Mouse (Mus musculus): ENCODE results near the gene Cpped1. TPM values are rescaled to one million over a fixed set of nuclear protein-coding genes. Genes with fewer than 3 reads are reported as not detected.
A peak's percentile ranks its signal among the peaks of the same experiment; 100 is the strongest.

Cpped1 gene
- polyA plus RNA-seq, 1 experiment from 2014 or later, result 16.7 TPM

- Histone ChIP-seq H3K9me3 (ENCODE audit: control insufficient read depth, low read length) (no peaks in the 10 kb centered on the region), H3K4me2 (no peak overlapping the region), H3K27ac (ENCODE audit: low read depth, low read length) (no peak overlapping the region), H3K4me1 (ENCODE audit: control insufficient read depth, insufficient read depth, low read length) (no peaks in the 10 kb centered on the region), H3K27me3 (ENCODE audit: control insufficient read depth, insufficient read depth, low read length) (no peaks in the 10 kb centered on the region), H3K4me3 (ENCODE audit: low read depth, low read length) (no peak overlapping the region), H3K9ac (ENCODE audit: low read length) (no peak overlapping the region), H3K36me3 (ENCODE audit: control insufficient read depth, insufficient read depth, low read length) (no peaks in the 10 kb centered on the region)
- ATAC-seq (ENCODE audit: low FRiP score), result no peak
- 88% methylated on average over 7 of the region's 7 CpGs for WGBS
- no peak for DNase-seq (ENCODE audit: low spot score, missing footprints)
Observed at GRCm38 (mm10) chr16:11820791-11821190, 88.5 kb downstream of the Cpped1 start.

- H3K27me3 ChIP-seq (ENCODE audit: control insufficient read depth, insufficient read depth, low read length), result no peaks in the 10 kb centered on the region
- no peaks in the 10 kb centered on the region for H3K4me1 ChIP-seq (ENCODE audit: control insufficient read depth, insufficient read depth, low read length)
- no peak overlapping the region for H3K4me2 ChIP-seq
- H3K4me3 ChIP-seq (ENCODE audit: low read depth, low read length), result no peak overlapping the region
- H3K9me3 ChIP-seq (ENCODE audit: control insufficient read depth, low read length), result no peaks in the 10 kb centered on the region
- no peaks in the 10 kb centered on the region for H3K36me3 ChIP-seq (ENCODE audit: control insufficient read depth, insufficient read depth, low read length)
- WGBS, result 81% methylated on average over 10 of the region's 10 CpGs
- DNase-seq (ENCODE audit: low spot score, missing footprints) (no peak), ATAC-seq (ENCODE audit: low FRiP score) (no peak)
- no peak overlapping the region for H3K9ac ChIP-seq (ENCODE audit: low read length)
- H3K27ac ChIP-seq (ENCODE audit: low read depth, low read length), result no peak overlapping the region
Observed at GRCm38 (mm10) chr16:11814935-11815650, 94.2 kb downstream of the Cpped1 start.

DNA sequence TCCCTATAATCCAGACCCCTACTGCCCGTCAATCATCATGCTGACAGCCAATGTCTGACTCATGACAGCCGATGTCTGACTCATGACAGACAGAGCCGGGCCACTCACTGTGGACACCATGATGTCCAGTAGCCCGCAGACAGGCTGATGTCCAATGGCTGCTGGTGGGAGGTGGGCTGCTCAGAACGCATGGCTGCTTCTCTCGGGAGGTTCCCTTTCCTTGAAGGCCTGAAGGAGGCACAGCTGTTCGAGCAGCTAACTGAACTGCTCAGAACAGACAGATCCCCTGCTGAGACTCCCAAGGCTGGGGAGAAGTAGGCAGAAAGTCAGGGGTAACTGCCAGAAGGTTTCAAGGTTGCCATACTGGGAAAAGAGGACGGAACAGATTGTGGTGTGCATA, 97.1 kb downstream of the Cpped1 start:
- Histone ChIP-seq H3K27me3 (ENCODE audit: control insufficient read depth, insufficient read depth, low read length) (no peaks in the 10 kb centered on the region), H3K9me3 (ENCODE audit: control insufficient read depth, low read length) (no peaks in the 10 kb centered on the region), H3K4me1 (ENCODE audit: control insufficient read depth, insufficient read depth, low read length) (no peaks in the 10 kb centered on the region), H3K4me2 (no peak overlapping the region), H3K4me3 (ENCODE audit: low read depth, low read length) (no peak overlapping the region), H3K9ac (ENCODE audit: low read length) (no peak overlapping the region), H3K36me3 (ENCODE audit: control insufficient read depth, insufficient read depth, low read length) (no peaks in the 10 kb centered on the region), H3K27ac (ENCODE audit: low read depth, low read length) (no peak overlapping the region)
- 72% methylated on average over 8 of the region's 8 CpGs for WGBS
- ATAC-seq (ENCODE audit: low FRiP score) (no peak), DNase-seq (ENCODE audit: low spot score, missing footprints) (no peak)

- DNase-seq (ENCODE audit: low spot score, missing footprints) (no peak), ATAC-seq (ENCODE audit: low FRiP score) (no peak)
- Histone ChIP-seq H3K4me1 (ENCODE audit: control insufficient read depth, insufficient read depth, low read length) (no peaks in the 10 kb centered on the region), H3K9me3 (ENCODE audit: control insufficient read depth, low read length) (no peaks in the 10 kb centered on the region), H3K36me3 (ENCODE audit: control insufficient read depth, insufficient read depth, low read length) (no peaks in the 10 kb centered on the region), H3K27me3 (ENCODE audit: control insufficient read depth, insufficient read depth, low read length) (no peaks in the 10 kb centered on the region), H3K27ac (ENCODE audit: low read depth, low read length) (no peak overlapping the region), H3K4me2 (no peak overlapping the region), H3K9ac (ENCODE audit: low read length) (no peak overlapping the region), H3K4me3 (ENCODE audit: low read depth, low read length) (no peak overlapping the region)
- 46% methylated on average over 8 of the region's 8 CpGs for WGBS
Observed at GRCm38 (mm10) chr16:11809615-11810014, 99.6 kb downstream of the Cpped1 start.

DNA sequence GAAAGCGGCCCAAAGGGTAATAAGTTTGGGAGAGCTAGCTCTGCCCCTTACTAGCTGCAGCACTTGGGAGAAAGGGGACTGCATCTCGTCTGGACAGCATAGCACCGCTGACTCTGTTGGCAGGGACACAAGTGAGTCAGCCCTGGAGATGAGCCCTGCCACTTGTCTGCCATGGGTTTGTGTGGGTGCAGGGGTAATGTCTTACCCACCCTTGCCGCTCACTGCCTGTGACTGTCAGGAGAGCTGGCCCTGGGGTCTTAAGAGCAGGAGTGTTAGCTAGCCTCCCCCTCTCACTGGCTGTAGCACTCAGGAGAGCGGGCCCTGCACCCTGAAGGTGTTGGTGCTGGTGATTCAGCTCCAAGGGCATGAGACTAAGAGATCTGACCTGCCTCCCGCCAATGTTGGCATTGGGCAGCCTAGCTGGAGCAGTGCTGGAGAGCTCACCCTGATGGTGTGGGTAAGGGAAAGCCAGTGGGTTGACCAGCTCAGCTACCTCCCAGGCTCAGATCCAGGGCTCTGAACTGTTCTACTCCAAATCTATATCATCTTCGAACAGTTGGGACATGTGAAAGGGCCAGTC, 107.2 kb downstream of the Cpped1 start:
- H3K27me3 ChIP-seq (ENCODE audit: control insufficient read depth, insufficient read depth, low read length), result no peaks in the 10 kb centered on the region
- H3K4me2 ChIP-seq, result no peak overlapping the region
- ATAC-seq (ENCODE audit: low FRiP score) (no peak), DNase-seq (ENCODE audit: low spot score, missing footprints) (peak; percentile 28)
- no peak overlapping the region for H3K9ac ChIP-seq (ENCODE audit: low read length)
- no peaks in the 10 kb centered on the region for H3K4me1 ChIP-seq (ENCODE audit: control insufficient read depth, insufficient read depth, low read length)
- no peaks in the 10 kb centered on the region for H3K36me3 ChIP-seq (ENCODE audit: control insufficient read depth, insufficient read depth, low read length)
- H3K4me3 ChIP-seq (ENCODE audit: low read depth, low read length), result no peak overlapping the region
- no peak overlapping the region for H3K27ac ChIP-seq (ENCODE audit: low read depth, low read length)
- H3K9me3 ChIP-seq (ENCODE audit: control insufficient read depth, low read length), result no peaks in the 10 kb centered on the region
- WGBS, result 93% methylated on average over 7 of the region's 7 CpGs

GRCm38 (mm10) chr16:11795758-11796460, 113.3 kb downstream of the Cpped1 start:
- Histone ChIP-seq H3K4me2 (no peak overlapping the region), H3K4me1 (ENCODE audit: control insufficient read depth, insufficient read depth, low read length) (no peaks in the 10 kb centered on the region), H3K36me3 (ENCODE audit: control insufficient read depth, insufficient read depth, low read length) (no peaks in the 10 kb centered on the region), H3K27ac (ENCODE audit: low read depth, low read length) (no peak overlapping the region), H3K9me3 (ENCODE audit: control insufficient read depth, low read length) (no peaks in the 10 kb centered on the region), H3K27me3 (ENCODE audit: control insufficient read depth, insufficient read depth, low read length) (no peaks in the 10 kb centered on the region), H3K9ac (ENCODE audit: low read length) (no peak overlapping the region), H3K4me3 (ENCODE audit: low read depth, low read length) (no peak overlapping the region)
- DNase-seq (ENCODE audit: low spot score, missing footprints), result peak; percentile 66
- no peak for ATAC-seq (ENCODE audit: low FRiP score)
- WGBS, result 82% methylated on average over 7 of the region's 7 CpGs

DNA sequence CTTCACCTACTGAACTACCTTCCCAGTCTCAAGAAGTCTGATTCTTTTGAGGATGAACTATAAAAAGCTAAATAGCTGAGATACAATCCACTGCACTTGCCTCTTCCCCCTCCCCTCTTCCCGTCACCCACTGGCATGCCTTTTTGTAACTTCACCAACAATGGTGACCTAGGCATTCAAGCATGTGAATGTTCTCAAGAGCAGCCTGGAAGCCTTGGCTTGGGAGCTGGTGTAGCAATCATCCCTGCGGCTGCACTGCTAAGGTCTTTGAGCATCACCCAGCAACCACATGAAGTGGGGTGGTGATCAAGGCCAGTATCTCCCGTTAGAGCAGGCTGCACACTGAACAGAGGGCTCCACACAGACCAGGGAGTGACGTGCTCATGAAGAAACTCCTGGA, 114.6 kb downstream of the Cpped1 start:
- H3K27me3 ChIP-seq (ENCODE audit: control insufficient read depth, insufficient read depth, low read length), result no peaks in the 10 kb centered on the region
- 64% methylated on average over 4 of the region's 4 CpGs for WGBS
- H3K4me3 ChIP-seq (ENCODE audit: low read depth, low read length), result no peak overlapping the region
- H3K9ac ChIP-seq (ENCODE audit: low read length), result no peak overlapping the region
- H3K4me1 ChIP-seq (ENCODE audit: control insufficient read depth, insufficient read depth, low read length), result no peaks in the 10 kb centered on the region
- no peak overlapping the region for H3K27ac ChIP-seq (ENCODE audit: low read depth, low read length)
- H3K9me3 ChIP-seq (ENCODE audit: control insufficient read depth, low read length), result no peaks in the 10 kb centered on the region
- no peak for ATAC-seq (ENCODE audit: low FRiP score)
- DNase-seq (ENCODE audit: low spot score, missing footprints), result no peak
- no peaks in the 10 kb centered on the region for H3K36me3 ChIP-seq (ENCODE audit: control insufficient read depth, insufficient read depth, low read length)
- H3K4me2 ChIP-seq, result no peak overlapping the region

DNA sequence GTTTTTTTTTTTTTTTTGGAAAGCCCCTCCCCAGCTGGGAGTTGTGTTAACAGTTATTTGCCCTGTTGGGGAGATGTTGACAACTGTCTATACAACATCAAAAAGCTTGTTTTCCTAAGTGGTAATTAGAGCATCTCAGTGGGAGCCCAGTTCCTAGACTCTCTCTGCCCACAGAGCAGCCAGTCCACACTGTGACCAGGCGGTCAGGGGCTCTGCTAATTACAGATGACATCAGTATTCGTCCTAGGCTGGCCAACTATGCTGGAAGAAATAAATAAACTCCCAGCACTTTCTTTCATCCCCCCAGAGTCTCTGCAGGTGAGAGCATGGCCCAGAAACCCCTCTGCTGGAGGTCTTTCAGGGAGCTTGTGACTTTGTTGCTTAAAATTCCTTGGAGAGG, 115.9 kb downstream of the Cpped1 start:
- peak; percentile 54 for DNase-seq (ENCODE audit: low spot score, missing footprints)
- H3K27me3 ChIP-seq (ENCODE audit: control insufficient read depth, insufficient read depth, low read length), result no peaks in the 10 kb centered on the region
- no peak overlapping the region for H3K9ac ChIP-seq (ENCODE audit: low read length)
- no peak overlapping the region for H3K27ac ChIP-seq (ENCODE audit: low read depth, low read length)
- ATAC-seq (ENCODE audit: low FRiP score), result no peak
- no peak overlapping the region for H3K4me3 ChIP-seq (ENCODE audit: low read depth, low read length)
- H3K4me1 ChIP-seq (ENCODE audit: control insufficient read depth, insufficient read depth, low read length), result no peaks in the 10 kb centered on the region
- no peaks in the 10 kb centered on the region for H3K9me3 ChIP-seq (ENCODE audit: control insufficient read depth, low read length)
- WGBS, result 31% methylated on average over 2 of the region's 2 CpGs
- no peaks in the 10 kb centered on the region for H3K36me3 ChIP-seq (ENCODE audit: control insufficient read depth, insufficient read depth, low read length)
- H3K4me2 ChIP-seq, result no peak overlapping the region

DNA sequence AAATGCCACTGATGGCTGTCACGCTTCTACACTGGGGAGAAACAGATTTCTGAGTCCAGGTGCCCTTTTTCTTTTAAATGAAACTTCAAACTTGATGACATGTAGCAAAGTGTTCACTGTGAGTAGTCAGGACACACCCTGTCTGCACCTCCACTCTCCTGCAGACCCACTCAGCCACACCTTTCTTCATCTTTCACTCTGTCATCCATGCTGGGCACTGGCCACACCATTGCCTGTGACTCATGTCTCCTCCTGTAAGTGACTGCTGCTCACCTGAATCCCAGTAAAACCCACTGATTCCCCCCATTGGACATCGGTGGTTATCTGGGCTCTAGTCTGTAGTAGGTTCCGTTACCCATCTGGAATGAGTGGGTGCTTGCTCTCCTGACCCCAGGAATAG, 118.8 kb downstream of the Cpped1 start:
- Histone ChIP-seq H3K9me3 (ENCODE audit: control insufficient read depth, low read length) (no peaks in the 10 kb centered on the region), H3K4me1 (ENCODE audit: control insufficient read depth, insufficient read depth, low read length) (no peaks in the 10 kb centered on the region), H3K9ac (ENCODE audit: low read length) (no peak overlapping the region), H3K4me3 (ENCODE audit: low read depth, low read length) (no peak overlapping the region), H3K27me3 (ENCODE audit: control insufficient read depth, insufficient read depth, low read length) (no peaks in the 10 kb centered on the region), H3K27ac (ENCODE audit: low read depth, low read length) (no peak overlapping the region), H3K4me2 (no peak overlapping the region), H3K36me3 (ENCODE audit: control insufficient read depth, insufficient read depth, low read length) (no peaks in the 10 kb centered on the region)
- DNase-seq (ENCODE audit: low spot score, missing footprints), result peak; percentile 59
- no peak for ATAC-seq (ENCODE audit: low FRiP score)
- WGBS, result 93% methylated on average over 3 of the region's 3 CpGs
